8 mouse cellular contexts compared by ENCODE assay signal in the genomic region with DNA sequence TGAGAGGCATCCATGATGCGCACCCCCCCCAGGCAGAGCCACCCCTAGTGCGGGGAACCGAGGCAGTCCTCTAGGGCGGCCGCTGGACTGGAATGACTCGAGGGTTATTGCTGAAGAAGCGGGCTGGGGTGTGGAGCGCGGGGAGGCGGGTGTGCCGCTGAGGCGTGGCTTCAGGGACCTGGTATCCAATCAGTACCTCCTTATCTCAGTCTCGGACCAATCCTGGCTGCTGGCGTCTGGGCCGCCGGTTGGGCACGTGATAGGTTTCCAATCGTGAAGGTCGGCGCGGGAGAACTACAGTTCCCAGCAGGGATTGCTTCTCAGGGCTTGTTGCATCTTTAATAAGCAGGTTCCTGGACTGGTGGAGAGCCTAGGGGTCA. TPM values are rescaled to one million over a fixed set of nuclear protein-coding genes. Genes with fewer than 3 reads are reported as not detected.
DNase-seq lines count a peak whose midpoint lies in the region; ATAC-seq and TF ChIP-seq lines count a peak whose summit lies in the region.

No protein-coding gene starts in this region.

- peaks cover 46% of the 10 kb centered on the region for H3K79me3 ChIP-seq in C2C12 (ENCODE audit: low read depth)

- TF ChIP-seq POLR2A in brain, embryonic 14.5 days (IDR thresholded peaks at IDR 0.05; ENCODE audit: borderline replicate concordance, extremely low read depth, insufficient read depth, insufficient read length, poor library complexity, severe bottlenecking) = no peak; the same call in 1 of the 2 replicates
- no peak for TF ChIP-seq POLR2A in liver, adult 2 months (IDR thresholded peaks at IDR 0.05; ENCODE audit: extremely low read depth, insufficient read depth, low read length)
- TF ChIP-seq POLR2A in myocyte (IDR thresholded peaks at IDR 0.05; ENCODE audit: insufficient read length, low read depth) = no peak

- H3ac ChIP-seq in C2C12 (ENCODE audit: control insufficient read depth, insufficient read length, low read depth) = peak overlapping the region; percentile 96
- H3ac ChIP-seq in myocyte (ENCODE audit: control insufficient read depth, insufficient read length) = peak overlapping the region; percentile 59

- H3K27me3 ChIP-seq in C2C12 (ENCODE audit: control insufficient read depth, insufficient read depth, insufficient read length) = no peaks in the 10 kb centered on the region
- peaks cover 10% of the 10 kb centered on the region for H3K27me3 ChIP-seq in erythroblast, embryonic 14.5 days (ENCODE audit: control insufficient read depth)
- H3K27me3 ChIP-seq in heart, embryonic 11.5 days (ENCODE audit: control insufficient read depth, insufficient read depth, low read length) = no peaks in the 10 kb centered on the region
- H3K27me3 ChIP-seq in kidney, embryonic 16.5 days (ENCODE audit: insufficient read depth, low read length) = no peaks in the 10 kb centered on the region
- H3K27me3 ChIP-seq in liver, adult 2 months (ENCODE audit: control insufficient read depth, insufficient read depth, low read length) = no peaks in the 10 kb centered on the region
- H3K27me3 ChIP-seq in myocyte (ENCODE audit: control insufficient read depth, insufficient read depth, insufficient read length) = no peaks in the 10 kb centered on the region
- H3K27me3 ChIP-seq in splenic B cell, adult 2 months (ENCODE audit: control insufficient read depth, insufficient read depth, low read length, poor library complexity, severe bottlenecking) = no peaks in the 10 kb centered on the region

- H3K9ac ChIP-seq in heart, embryonic 11.5 days (ENCODE audit: low read depth, low read length) = peak overlapping the region; percentile 80
- peak overlapping the region; percentile 85 for H3K9ac ChIP-seq in kidney, embryonic 16.5 days (replicated peaks; ENCODE audit: low read length)
- H3K9ac ChIP-seq in liver, adult 2 months (ENCODE audit: low read depth, low read length) = peak overlapping the region; percentile 93

- H3K4me1 ChIP-seq in erythroblast, embryonic 14.5 days (ENCODE audit: control insufficient read depth) = peaks cover 30% of the 10 kb centered on the region
- H3K4me1 ChIP-seq in heart, embryonic 11.5 days (ENCODE audit: control insufficient read depth, insufficient read depth, low read length) = peaks cover 5% of the 10 kb centered on the region; the same call in 1 of the 2 replicates
- H3K4me1 ChIP-seq in kidney, embryonic 16.5 days (ENCODE audit: insufficient read depth, low read length) = peaks cover 10% of the 10 kb centered on the region
- H3K4me1 ChIP-seq in liver, adult 2 months (ENCODE audit: control insufficient read depth, insufficient read depth, low read length) = peaks cover 5% of the 10 kb centered on the region; the same call in 1 of the 2 replicates

- no peak for TF ChIP-seq CTCF in C2C12 (IDR thresholded peaks at IDR 0.05; ENCODE audit: control insufficient read depth, insufficient read depth, insufficient read length)
- TF ChIP-seq CTCF in brain, embryonic 14.5 days (IDR thresholded peaks at IDR 0.05; ENCODE audit: borderline replicate concordance, extremely low read depth, insufficient read depth, insufficient read length) = no peak
- TF ChIP-seq CTCF in liver, adult 2 months (IDR thresholded peaks at IDR 0.05; ENCODE audit: low read depth, low read length) = no peak

- peak; percentile 99 for DNase-seq in brain, embryonic 14.5 days (ENCODE audit: low read depth)
- peak; percentile 92 for DNase-seq in liver, adult 2 months (ENCODE audit: extremely low read depth, low read depth, low spot score)
- peak; percentile 96 for DNase-seq in splenic B cell, adult 2 months (ENCODE audit: low read depth, low spot score)

- H3K27ac ChIP-seq in heart, embryonic 11.5 days (ENCODE audit: low read depth, low read length) = peak overlapping the region; percentile 80
- H3K27ac ChIP-seq in kidney, embryonic 16.5 days (ENCODE audit: low read length) = peak overlapping the region; percentile 88
- peak overlapping the region; percentile 94 for H3K27ac ChIP-seq in liver, adult 2 months (replicated peaks; ENCODE audit: insufficient read depth, low read depth, low read length)

- H3K36me3 ChIP-seq in C2C12 (ENCODE audit: control insufficient read depth, insufficient read depth) (peaks cover 30% of the 10 kb centered on the region), myocyte (ENCODE audit: control insufficient read depth, insufficient read depth) (peaks cover 21% of the 10 kb centered on the region)
- H3K36me3 ChIP-seq in erythroblast, embryonic 14.5 days (ENCODE audit: control insufficient read depth) = peaks cover 33% of the 10 kb centered on the region
- H3K36me3 ChIP-seq in heart, embryonic 11.5 days (ENCODE audit: control insufficient read depth, insufficient read depth, low read length) = no peaks in the 10 kb centered on the region
- H3K36me3 ChIP-seq in kidney, embryonic 16.5 days (ENCODE audit: insufficient read depth, low read length) = no peaks in the 10 kb centered on the region
- 0 out of 2 replicates have a peak, but pooled peaks cover 2% of the 10 kb centered on the region for H3K36me3 ChIP-seq in liver, adult 2 months (ENCODE audit: control insufficient read depth, insufficient read depth, low read length)
- no peaks in the 10 kb centered on the region for H3K36me3 ChIP-seq in splenic B cell, adult 2 months (ENCODE audit: control insufficient read depth, insufficient read depth, low read length, poor library complexity, severe bottlenecking)

- peak overlapping the region; percentile 84 for H3K4me2 ChIP-seq in heart, embryonic 11.5 days
- peak overlapping the region; percentile 91 for H3K4me2 ChIP-seq in kidney, embryonic 16.5 days (replicated peaks; ENCODE audit: low read depth, low read length)
- H3K4me2 ChIP-seq in myocyte (ENCODE audit: low read depth) = peak overlapping the region; percentile 94

- peaks cover 53% of the 10 kb centered on the region for H3K79me2 ChIP-seq in C2C12 (ENCODE audit: control insufficient read depth, insufficient read depth)
- peaks cover 9% of the 10 kb centered on the region; the same call in 1 of the 2 replicates for H3K79me2 ChIP-seq in liver, adult 2 months (ENCODE audit: control insufficient read depth, insufficient read depth, low read length)
- peaks cover 48% of the 10 kb centered on the region for H3K79me2 ChIP-seq in myocyte (ENCODE audit: control insufficient read depth, insufficient read depth)

- H3K9me3 ChIP-seq in erythroblast, embryonic 14.5 days (ENCODE audit: control insufficient read depth, low read length) = no peaks in the 10 kb centered on the region
- H3K9me3 ChIP-seq in heart, embryonic 11.5 days (replicated peaks; ENCODE audit: control insufficient read depth, low read length) = no peaks in the 10 kb centered on the region
- H3K9me3 ChIP-seq in kidney, embryonic 16.5 days (ENCODE audit: low read length) = no peaks in the 10 kb centered on the region

- under 1% methylated on average over 21 of the region's 21 CpGs for WGBS in heart, embryonic 11.5 days (ENCODE audit: insufficient replicate concordance)
- under 1% methylated on average over 21 of the region's 21 CpGs for WGBS in kidney, embryonic 16.5 days
- WGBS in liver, adult 2 months = 0% methylated on average over 21 of the region's 21 CpGs

- peak; percentile 99 for ATAC-seq in heart, embryonic 11.5 days (replicated peaks; ENCODE audit: insufficient number of reproducible peaks, low FRiP score, low TSS enrichment)
- ATAC-seq in kidney, embryonic 16.5 days (ENCODE audit: low FRiP score, low TSS enrichment) = peak; percentile 99

- H3K4me3 ChIP-seq in C2C12 (ENCODE audit: insufficient read depth, poor library complexity, severe bottlenecking) (peak overlapping the region; percentile 97), myocyte (peak overlapping the region; percentile 61)
- peak overlapping the region; percentile 79 for H3K4me3 ChIP-seq in erythroblast, embryonic 14.5 days (replicated peaks)
- H3K4me3 ChIP-seq in heart, embryonic 11.5 days (ENCODE audit: low read depth, low read length) = peak overlapping the region; percentile 67
- peak overlapping the region; percentile 75 for H3K4me3 ChIP-seq in kidney, embryonic 16.5 days (ENCODE audit: low read length)
- H3K4me3 ChIP-seq in liver, adult 2 months (ENCODE audit: insufficient read depth, low read depth, low read length) = peak overlapping the region; percentile 88

TF ChIP-seq in C2C12, 6 proteins besides CTCF, POLR2A, EP300 and RAD21:
- TF ChIP-seq USF1 (IDR thresholded peaks at IDR 0.05; ENCODE audit: low read depth) (peak; percentile 98), MYOG (IDR thresholded peaks at IDR 0.05; ENCODE audit: control insufficient read depth, extremely low read depth, insufficient read length) (no peak), CEBPB (IDR thresholded peaks at IDR 0.05; ENCODE audit: low read depth) (no peak)

TF ChIP-seq in myocyte, 11 proteins besides CTCF, POLR2A, EP300 and RAD21:
- TF ChIP-seq USF1 (IDR thresholded peaks at IDR 0.05; ENCODE audit: low read depth) = peak; percentile 97
- peak; percentile 19 for TF ChIP-seq E2F4 (IDR thresholded peaks at IDR 0.05; ENCODE audit: insufficient read depth)
- no peak for TF ChIP-seq MYOD1 (IDR thresholded peaks at IDR 0.05; ENCODE audit: control insufficient read depth in 1 of 3, insufficient read length in 2 of 3, low read depth in 2 of 3)

RNA-seq across cellular contexts. Expression of gene Immt, which starts 0.4 kb away (rescaled TPM):
- 111 TPM for polyA plus RNA-seq in C2C12 (2012; fragmentation: generic; extraction: Trizol)
- polyA plus RNA-seq in brain, embryonic 14.5 days (2012; rRNA removed) = 54.7 and 81.2 TPM in 2 replicates
- 2.0 and 2.5 TPM in 2 replicates for polyA plus RNA-seq in erythroblast, embryonic 14.5 days (2012)
- 284 and 294 TPM in 2 replicates for polyA plus RNA-seq in heart, embryonic 11.5 days (2014; fragmentation: Nextera tagmentation; extraction: Ambion mirVana)
- 238 and 251 TPM in 2 replicates for polyA plus RNA-seq in kidney, embryonic 16.5 days (2015; fragmentation: Nextera tagmentation; extraction: Ambion mirVana)
- 90.5 and 100 TPM in 2 replicates for total RNA-seq in liver, adult 2 months (2014; rRNA removed)
- polyA plus RNA-seq in liver, adult 2 months (2012; rRNA removed) = 34.3 and 38.8 TPM in 2 replicates
- polyA plus RNA-seq in myocyte (2012; fragmentation: generic; extraction: Trizol) = 128 TPM

RNA-seq across cellular contexts. Expression of gene Mrpl35, which starts 4.8 kb away (rescaled TPM):
- polyA plus RNA-seq in C2C12 (2012; fragmentation: generic; extraction: Trizol) (19.9 TPM), myocyte (2012; fragmentation: generic; extraction: Trizol) (17.4 TPM)
- polyA plus RNA-seq in brain, embryonic 14.5 days (2012; rRNA removed) = 11.9 and 13.2 TPM in 2 replicates
- polyA plus RNA-seq in erythroblast, embryonic 14.5 days (2012) = 0.22 and 0.51 TPM in 2 replicates
- 60.9 and 65.3 TPM in 2 replicates for polyA plus RNA-seq in heart, embryonic 11.5 days (2014; fragmentation: Nextera tagmentation; extraction: Ambion mirVana)
- 70.7 and 71.2 TPM in 2 replicates for polyA plus RNA-seq in kidney, embryonic 16.5 days (2015; fragmentation: Nextera tagmentation; extraction: Ambion mirVana)
- 13.5 and 14.4 TPM in 2 replicates for total RNA-seq in liver, adult 2 months (2014; rRNA removed)
- polyA plus RNA-seq in liver, adult 2 months (2012; rRNA removed) = 8.6 and 9.5 TPM in 2 replicates

Comparison
In these comparisons a context has a peak if more than half of its experiments do, and no peak if none do; other contexts are left out.
1. Peak in every context shown above with its lines: DNase-seq, ATAC-seq, H3K4me3 ChIP-seq and H3K27ac ChIP-seq.
2. RNA of gene Immt, which starts 0.4 kb away (polyA plus RNA-seq): 284 to 294 TPM in heart, embryonic 11.5 days, 238 to 251 TPM in kidney, embryonic 16.5 days, 128 TPM in myocyte (single experiment), 111 TPM in C2C12 (single experiment), 54.7 to 81.2 TPM in brain, embryonic 14.5 days and 34.3 to 38.8 TPM in liver, adult 2 months; 2.0 to 2.5 TPM in erythroblast, embryonic 14.5 days; every median in the first group is over 10 times any median in the second.